Mouse (Mus musculus) hindbrain, postnatal 0 days (tissue): ENCODE results near the gene Reln. TPM values are rescaled to one million over a fixed set of nuclear protein-coding genes. Genes with fewer than 3 reads are reported as not detected.

ENCODE experiments used
- ATAC-seq: fragments of 200-750 bp; cut with Nextera tagmentation; 2 replicates; pipeline ENCODE4 v1.8.0; 2017; ENCODE audit warnings: mild to moderate bottlenecking, moderate TSS enrichment, moderate library complexity
- DNase-seq: peaks from one replicate; pipeline ENCODE4 v3.0.0-alpha.2; 2015; ENCODE audit warnings: low spot score
- H3K27ac ChIP-seq: fragments of 300-500 bp; sonication (generic); 2 replicates; pipeline ENCODE4 v1.5.1; 2014; ENCODE audit warnings: mild to moderate bottlenecking
- H3K27me3 ChIP-seq: fragments of 300-500 bp; sonication (generic); 2 replicates; pipeline ENCODE4 v1.6.1; 2014; ENCODE audit warnings: low read length, mixed read lengths; ENCODE audit not compliant: insufficient read depth
- H3K36me3 ChIP-seq: fragments of 300-500 bp; sonication (generic); 2 replicates; pipeline ENCODE4 v1.6.1; 2014; ENCODE audit warnings: low read length, mixed read lengths; ENCODE audit not compliant: insufficient read depth
- H3K4me1 ChIP-seq: fragments of 300-500 bp; sonication (generic); 2 replicates; pipeline ENCODE4 v1.6.1; 2014; ENCODE audit warnings: antibody characterized with exemption, low read length, mixed read lengths; ENCODE audit not compliant: insufficient read depth
- H3K4me2 ChIP-seq: fragments of 300-500 bp; sonication (generic); 2 replicates; pipeline ENCODE4 v1.6.1; 2014; ENCODE audit warnings: low read depth, mild to moderate bottlenecking, low read length, moderate library complexity, mixed read lengths
- H3K4me3 ChIP-seq: fragments of 300-500 bp; sonication (generic); 2 replicates; pipeline ENCODE4 v1.5.1; 2014; ENCODE audit warnings: low read length
- H3K9ac ChIP-seq: fragments of 300-500 bp; sonication (generic); replicated peaks from 2 replicates; pipeline ENCODE4 v1.6.1; 2014; ENCODE audit warnings: mild to moderate bottlenecking, low read length, moderate library complexity, mixed read lengths
- H3K9me3 ChIP-seq: fragments of 300-500 bp; sonication (generic); 2 replicates; pipeline ENCODE4 v1.6.1; 2016; ENCODE audit warnings: low read length, mixed read lengths
- CTCF ChIP-seq: IDR thresholded peaks from 2 replicates; pipeline ENCODE4 v1.5.1; 2016; ENCODE audit warnings: antibody characterized with exemption, control low read depth, low read depth
- WGBS: fragments of 180-500 bp; shearing (Covaris S2); extraction: QIAGEN DNeasy Blood & Tissue Kit; methylation state at CpG from one replicate; pipeline ENCODE4 v1.1.7; 2014; 5-methylcytosine and 5-hydroxymethylcytosine counted together
- polyA plus RNA-seq: library from polyadenylated mRNA; unstranded; fragments of >200 nt; fragmentation: Nextera tagmentation; extraction: Ambion mirVana; gene quantifications from 2 replicates; pipeline ENCODE4 v1.2.1, GENCODE M21; 2015
- total RNA-seq: library from RNA; depleted of rRNA; stranded (reverse); fragments of >200 nt; gene quantifications from 2 replicates; pipeline ENCODE4 v1.2.3, GENCODE M21; 2014

Reln gene
- total and polyA plus RNA-seq, 2 experiments from 2014 or later: 41.9 to 226 TPM

- no peaks in the 10 kb centered on the region for H3K9me3 ChIP-seq
- DNase-seq: no peak
These were observed 65.3 kb downstream of the Reln start for GRCm38 (mm10) chr5:22279201-22279600.

GRCm38 (mm10) chr5:22274134-22274533 is 70.4 kb downstream of the Reln start:
- Histone ChIP-seq H3K9me3 (no peaks in the 10 kb centered on the region), H3K4me2 (no peak overlapping the region), H3K9ac (no peak overlapping the region), H3K27me3 (no peaks in the 10 kb centered on the region), H3K4me3 (no peak overlapping the region), H3K27ac (no peak overlapping the region), H3K4me1 (no peaks in the 10 kb centered on the region), H3K36me3 (no peaks in the 10 kb centered on the region)
- no peak for DNase-seq
- no peak for ATAC-seq
- no peak for TF ChIP-seq CTCF
- 92% methylated on average over 4 of the region's 4 CpGs for WGBS

More at GRCm38 (mm10) chr5:22279201-22279600, 65.3 kb downstream of the Reln start:
- no peak for TF ChIP-seq CTCF
- Histone ChIP-seq H3K4me2 (no peak overlapping the region), H3K4me1 (peaks cover 2% of the 10 kb centered on the region; the same call in 1 of the 2 replicates), H3K4me3 (no peak overlapping the region), H3K27me3 (no peaks in the 10 kb centered on the region), H3K36me3 (no peaks in the 10 kb centered on the region), H3K27ac (no peak overlapping the region), H3K9ac (no peak overlapping the region)
- no peak for ATAC-seq
- 65% methylated on average over 4 of the region's 4 CpGs for WGBS

- TF ChIP-seq CTCF: no peak
- no peak overlapping the region for H3K4me3 ChIP-seq
- no peaks in the 10 kb centered on the region for H3K9me3 ChIP-seq
- no peaks in the 10 kb centered on the region for H3K36me3 ChIP-seq
- ATAC-seq (no peak), DNase-seq (peak; percentile 53)
- no peaks in the 10 kb centered on the region for H3K4me1 ChIP-seq
- H3K27me3 ChIP-seq: no peaks in the 10 kb centered on the region
- H3K9ac ChIP-seq: no peak overlapping the region
- whole genome bisulfite sequencing: 53% methylated on average over 6 of the region's 6 CpGs
- H3K4me2 ChIP-seq: no peak overlapping the region
- no peak overlapping the region for H3K27ac ChIP-seq
These were observed 77.8 kb downstream of the Reln start for GRCm38 (mm10) chr5:22266489-22267301.

GRCm38 (mm10) chr5:22262351-22262765 is 82.1 kb downstream of the Reln start:
- DNase-seq (no peak), ATAC-seq (no peak)
- Histone ChIP-seq H3K9ac (no peak overlapping the region), H3K36me3 (no peaks in the 10 kb centered on the region), H3K9me3 (no peaks in the 10 kb centered on the region), H3K27ac (no peak overlapping the region), H3K4me3 (no peak overlapping the region), H3K4me1 (no peaks in the 10 kb centered on the region), H3K4me2 (no peak overlapping the region), H3K27me3 (no peaks in the 10 kb centered on the region)
- no peak for TF ChIP-seq CTCF
- WGBS: 83% methylated on average over 3 of the region's 3 CpGs

GRCm38 (mm10) chr5:22255346-22255745 is 89.2 kb downstream of the Reln start:
- Histone ChIP-seq H3K27me3 (no peaks in the 10 kb centered on the region), H3K9ac (no peak overlapping the region), H3K4me3 (no peak overlapping the region), H3K4me1 (peaks cover 2% of the 10 kb centered on the region; the same call in 1 of the 2 replicates), H3K36me3 (no peaks in the 10 kb centered on the region), H3K4me2 (no peak overlapping the region), H3K9me3 (no peaks in the 10 kb centered on the region), H3K27ac (no peak overlapping the region)
- DNase-seq: no peak
- no peak for ATAC-seq
- WGBS: 94% methylated on average over 3 of the region's 3 CpGs
- no peak for TF ChIP-seq CTCF

- no peaks in the 10 kb centered on the region for H3K9me3 ChIP-seq
- H3K27me3 ChIP-seq: no peaks in the 10 kb centered on the region
- no peaks in the 10 kb centered on the region for H3K36me3 ChIP-seq
- H3K4me1 ChIP-seq: peaks cover 2% of the 10 kb centered on the region; the same call in 1 of the 2 replicates
- DNase-seq (no peak), ATAC-seq (no peak)
- TF ChIP-seq CTCF: no peak
- H3K9ac ChIP-seq: no peak overlapping the region
- WGBS: 70% methylated on average over 3 of the region's 3 CpGs
- no peak overlapping the region for H3K27ac ChIP-seq
- no peak overlapping the region for H3K4me2 ChIP-seq
- no peak overlapping the region for H3K4me3 ChIP-seq
These were observed 90.6 kb downstream of the Reln start for GRCm38 (mm10) chr5:22253910-22254309.

- 63% methylated on average over 6 of the region's 6 CpGs for WGBS
- TF ChIP-seq CTCF: no peak
- ATAC-seq (0 out of 2 replicates have a peak, but pooled peaks have one; percentile 43), DNase-seq (peak; percentile 35)
- Histone ChIP-seq H3K9me3 (no peaks in the 10 kb centered on the region), H3K27ac (no peak overlapping the region), H3K4me3 (no peak overlapping the region), H3K36me3 (no peaks in the 10 kb centered on the region), H3K27me3 (no peaks in the 10 kb centered on the region), H3K9ac (no peak overlapping the region), H3K4me2 (no peak overlapping the region), H3K4me1 (peaks cover 4% of the 10 kb centered on the region; the same call in 1 of the 2 replicates)
These were observed 91.2 kb downstream of the Reln start for GRCm38 (mm10) chr5:22253318-22253717.
